ENCODE assay signal across 27 mouse cellular contexts in genomic region chr2:29383133-29383532, GRCm38 (mm10). TPM values are rescaled to one million over a fixed set of nuclear protein-coding genes. Genes with fewer than 3 reads are reported as not detected.
DNase-seq lines count a peak whose midpoint lies in the region; ATAC-seq and TF ChIP-seq lines count a peak whose summit lies in the region.
"Had no signal": no experiment of that assay in that cellular context is flagged by ENCODE, and none has a peak within 500 bp of the region (broad histone marks: within the 10 kb centered on the region; RNA-seq: fewer than 3 reads in every experiment).

No protein-coding gene starts in this region.

- intact Hi-C loops in heart, adult 2 months (cut with DNase I), result no loop called here

- no peaks in the 10 kb centered on the region for H3K27me3 ChIP-seq in heart, adult 2 months (ENCODE audit: control insufficient read depth, insufficient read depth, low read length)
- H3K27me3 ChIP-seq in CH12.LX (replicated peaks), result no peaks in the 10 kb centered on the region
- H3K27me3 ChIP-seq in embryonic facial prominence, embryonic 10.5 days (replicated peaks; ENCODE audit: low read depth, poor library complexity, severe bottlenecking), result no peaks in the 10 kb centered on the region
- no peaks in the 10 kb centered on the region for H3K27me3 ChIP-seq in midbrain, embryonic 14.5 days (ENCODE audit: control insufficient read depth, insufficient read depth, low read length)
- H3K27me3 ChIP-seq: forebrain, embryonic 13.5 days; heart, embryonic 12.5 days; heart, embryonic 15.5 days; hindbrain, embryonic 13.5 days had no signal

- TF ChIP-seq EP300 in heart, adult 2 months (IDR thresholded peaks at IDR 0.05; ENCODE audit: insufficient read depth, low read depth, low read length), result no peak
- no peak for TF ChIP-seq EP300 in CH12.LX (IDR thresholded peaks at IDR 0.05; ENCODE audit: low read length)

- no peak for TF ChIP-seq RAD21 in CH12.LX (IDR thresholded peaks at IDR 0.05; ENCODE audit: low read depth, low read length)

- H3K4me2 ChIP-seq in CH12.LX (ENCODE audit: insufficient read depth, low read depth, poor library complexity, severe bottlenecking), result no peak overlapping the region
- no peak overlapping the region for H3K4me2 ChIP-seq in midbrain, embryonic 14.5 days (ENCODE audit: low read length)
- H3K4me2 ChIP-seq: forebrain, embryonic 13.5 days; heart, embryonic 12.5 days; heart, embryonic 15.5 days; hindbrain, embryonic 13.5 days had no signal

- TF ChIP-seq CTCF in heart, adult 2 months (IDR thresholded peaks at IDR 0.05), result 0 out of 2 replicates have a peak, but pooled peaks have one; percentile 15
- TF ChIP-seq CTCF in CH12.LX (conservative IDR thresholded peaks at IDR 0.05 in 1 of 2, IDR thresholded peaks at IDR 0.05 in 1 of 2; ENCODE audit: low read depth in 2 of 2, low read length in 2 of 2), result no peak

- no peaks in the 10 kb centered on the region for H3K4me1 ChIP-seq in heart, adult 2 months (ENCODE audit: control insufficient read depth, insufficient read depth, low read length)
- peaks cover 13 to 47% of the 10 kb centered on the region in 2 experiments for H3K4me1 ChIP-seq in CH12.LX (ENCODE audit: control insufficient read depth in 1 of 2, insufficient read depth in 2 of 2)
- H3K4me1 ChIP-seq in embryonic facial prominence, embryonic 10.5 days, result peaks cover 11% of the 10 kb centered on the region
- H3K4me1 ChIP-seq in midbrain, embryonic 14.5 days (ENCODE audit: control insufficient read depth, insufficient read depth, low read length), result peaks cover 15% of the 10 kb centered on the region; the same call in 1 of the 2 replicates

- H3K79me2 ChIP-seq in heart, adult 2 months (replicated peaks; ENCODE audit: control insufficient read depth, insufficient read depth, low read length), result 0 out of 2 replicates have a peak, but pooled peaks cover 1% of the 10 kb centered on the region
- H3K79me2 ChIP-seq in CH12.LX (replicated peaks; ENCODE audit: control insufficient read depth, extremely low read depth, insufficient read depth, poor library complexity, severe bottlenecking), result no peaks in the 10 kb centered on the region

- no peak overlapping the region for H3K9ac ChIP-seq in heart, adult 2 months (ENCODE audit: low read depth, low read length)
- no peak overlapping the region for H3K9ac ChIP-seq in CH12.LX (ENCODE audit: insufficient read depth, low read depth)
- H3K9ac ChIP-seq in midbrain, embryonic 14.5 days (replicated peaks; ENCODE audit: low read length), result no peak overlapping the region
- H3K9ac ChIP-seq: forebrain, embryonic 13.5 days; heart, embryonic 12.5 days; heart, embryonic 15.5 days; hindbrain, embryonic 13.5 days had no signal

- TF ChIP-seq POLR2A in heart, adult 2 months (IDR thresholded peaks at IDR 0.05; ENCODE audit: insufficient read depth, low read depth, low read length), result no peak
- TF ChIP-seq POLR2A in CH12.LX (IDR thresholded peaks at IDR 0.05; ENCODE audit: low read depth, low read length), result no peak

- in situ Hi-C loops in CH12.LX (cut with MboI; ENCODE audit: low pct_ligation_motif_present, low pct_unique_long_range_greater_than_20kb, low sequenced_read_pairs), result no loop called here

- no peak for DNase-seq in heart, adult 2 months
- DNase-seq in heart, adult 8-10 months (ENCODE audit: low spot score), result no peak
- DNase-seq in CH12.LX (ENCODE audit: extremely low read depth), result peak; percentile 50
- no peak for DNase-seq in embryonic facial prominence, embryonic 10.5 days (ENCODE audit: low spot score)
- DNase-seq in midbrain, embryonic 14.5 days, result no peak
- DNase-seq in kidney, postnatal 36 days, result no peak
- DNase-seq: adrenal gland, adult 8-10 months; adrenal gland, postnatal 25 days; cerebellum, adult 18-20 months; cerebellum, adult 9-11 months; cerebellum, postnatal 25 days; embryo, embryonic 11 days; gastrocnemius, postnatal 10 days; gastrocnemius, postnatal 36 days; heart, postnatal 10 days; heart, postnatal 36 days had no signal

- no peak overlapping the region for H3K4me3 ChIP-seq in heart, adult 2 months
- H3K4me3 ChIP-seq in CH12.LX (replicated peaks in 1 of 3; ENCODE audit: low read depth in 2 of 3, low read length in 2 of 3, poor library complexity in 1 of 3), result no peak overlapping the region
- H3K4me3 ChIP-seq in embryonic facial prominence, embryonic 10.5 days, result no peak overlapping the region
- H3K4me3 ChIP-seq in midbrain, embryonic 14.5 days (replicated peaks; ENCODE audit: low read depth, low read length), result no peak overlapping the region
- H3K4me3 ChIP-seq: forebrain, embryonic 10.5 days; forebrain, embryonic 13.5 days; heart, embryonic 12.5 days; heart, embryonic 15.5 days; hindbrain, embryonic 10.5 days; hindbrain, embryonic 13.5 days had no signal

- ATAC-seq in monocyte, adult 5-6 weeks (replicated peaks; ENCODE audit: insufficient number of reproducible peaks, low FRiP score, low TSS enrichment, poor library complexity, severe bottlenecking), result peak; percentile 93
- no peak for ATAC-seq in midbrain, embryonic 14.5 days (ENCODE audit: low FRiP score, low TSS enrichment)
- ATAC-seq: activated CD4-positive, CD25-positive, alpha-beta regulatory T cell, adult 4 months; CD4-positive, CD25-positive, alpha-beta regulatory T cell, adult 4 months; forebrain, embryonic 13.5 days; forebrain, embryonic 16.5 days; hindbrain, embryonic 16.5 days had no signal

- H3K9me3 ChIP-seq in CH12.LX (replicated peaks; ENCODE audit: low read length), result no peaks in the 10 kb centered on the region
- H3K9me3 ChIP-seq in embryonic facial prominence, embryonic 10.5 days, result no peaks in the 10 kb centered on the region
- H3K9me3 ChIP-seq in midbrain, embryonic 14.5 days (ENCODE audit: control insufficient read depth, low read length), result no peaks in the 10 kb centered on the region
- H3K9me3 ChIP-seq: forebrain, embryonic 10.5 days; forebrain, embryonic 13.5 days; heart, embryonic 12.5 days; heart, embryonic 15.5 days; hindbrain, embryonic 10.5 days; hindbrain, embryonic 13.5 days had no signal

- no peak overlapping the region for H3K27ac ChIP-seq in heart, adult 2 months
- no peak overlapping the region for H3K27ac ChIP-seq in CH12.LX (ENCODE audit: insufficient read depth, low read depth)
- no peak overlapping the region for H3K27ac ChIP-seq in embryonic facial prominence, embryonic 10.5 days (replicated peaks)
- no peak overlapping the region for H3K27ac ChIP-seq in midbrain, embryonic 14.5 days (replicated peaks; ENCODE audit: low read depth, low read length)
- H3K27ac ChIP-seq: forebrain, embryonic 10.5 days; forebrain, embryonic 13.5 days; heart, embryonic 15.5 days; hindbrain, embryonic 10.5 days; hindbrain, embryonic 13.5 days had no signal

- H3K36me3 ChIP-seq in heart, adult 2 months (ENCODE audit: control insufficient read depth, insufficient read depth, low read length), result no peaks in the 10 kb centered on the region
- peaks cover 0 to 39% of the 10 kb centered on the region in 2 experiments for H3K36me3 ChIP-seq in CH12.LX (replicated peaks in 1 of 2; ENCODE audit: control insufficient read depth in 1 of 2, insufficient read depth in 1 of 2, low read length in 1 of 2)
- H3K36me3 ChIP-seq in embryonic facial prominence, embryonic 10.5 days (replicated peaks), result peaks cover 2% of the 10 kb centered on the region; the same call in 1 of the 2 replicates
- H3K36me3 ChIP-seq in midbrain, embryonic 14.5 days (ENCODE audit: control insufficient read depth, insufficient read depth, low read length), result no peaks in the 10 kb centered on the region
- H3K36me3 ChIP-seq: forebrain, embryonic 10.5 days; heart, embryonic 15.5 days; hindbrain, embryonic 13.5 days had no signal

- dilution Hi-C loops in CH12.LX (cut with MboI; ENCODE audit: extremely low pct_ligation_motif_present, extremely low pct_unique_long_range_greater_than_20kb, low sequenced_read_pairs), result no loop called here

TF ChIP-seq in CH12.LX, 34 proteins besides CTCF, POLR2A, EP300 and RAD21:
- TF ChIP-seq SIN3A (IDR thresholded peaks at IDR 0.05; ENCODE audit: low read length), result no peak
- peak; percentile 88 for TF ChIP-seq MEF2A (IDR thresholded peaks at IDR 0.05; ENCODE audit: borderline replicate concordance, low read depth, low read length)
TF ChIP-seq in CH12.LX: peak in this region for 1.

RNA-seq across cellular contexts. Expression of gene Med27, which starts 36.5 kb away (rescaled TPM):
- total RNA-seq in heart, adult 2 months (2021), result 10 to 100 TPM; 15.3 to 17.2 TPM
- 24.0 and 28.9 TPM in 2 replicates for polyA plus RNA-seq in heart, adult 2 months (2012; rRNA removed)
- 10 to 100 TPM; 16.0 to 18.0 (median 17.8) TPM for total RNA-seq in heart, adult 8-10 months (2022)
- 32.1 and 33.2 TPM in 2 replicates for total RNA-seq in CH12.LX (2012; rRNA removed)
- total RNA-seq in CH12.LX (2014; rRNA removed), result 36.2 and 36.3 TPM in 2 replicates
- polyA plus RNA-seq in CH12.LX (2012; ENCODE audit: insufficient read length, low read depth), result 28.6 and 33.6 TPM in 2 replicates
- 19.9 to 24.0 TPM (median 23.4 TPM) in 3 replicates for total RNA-seq in monocyte, adult 5-6 weeks (2017)
- polyA plus RNA-seq in embryonic facial prominence, embryonic 10.5 days (2016; fragmentation: Nextera tagmentation; extraction: Ambion mirVana), result 57.3 and 57.9 TPM in 2 replicates
- polyA plus RNA-seq in midbrain, embryonic 14.5 days (2014; fragmentation: Nextera tagmentation; extraction: Ambion mirVana), result 81.0 and 96.4 TPM in 2 replicates
